Mouse (Mus musculus): Measurements from ENCODE around the gene Tmem45a2. TPM values are rescaled to one million over a fixed set of nuclear protein-coding genes. Genes with fewer than 3 reads are reported as not detected.

The Tmem45a2 gene
- total RNA-seq, 1 experiment from 2014 or later = 0.30 TPM

Other genes starting within 250 kb of the Tmem45a2 start
- not detected in 2 replicates for gene Tmem45a, start 185.2 kb downstream of the Tmem45a2 start, total RNA-seq (2017)
- not detected in 2 replicates for gene Lnp1, start 143.3 kb downstream of the Tmem45a2 start, total RNA-seq (2017)
- 63.8 and 67.7 TPM in 2 replicates for gene Tomm70a, start 50.3 kb upstream of the Tmem45a2 start, total RNA-seq (2017)
- 31.5 and 38.8 TPM in 2 replicates for gene Nit2, start 96.0 kb upstream of the Tmem45a2 start, total RNA-seq (2017)
- gene Tbc1d23, start 160.1 kb upstream of the Tmem45a2 start, total RNA-seq (2017) = 47.8 and 74.7 TPM in 2 replicates
- not detected in 2 replicates for gene Tmem30c, start 221.5 kb upstream of the Tmem45a2 start, total RNA-seq (2017)

Data from hematopoietic stem cell, adult 5-6 weeks (primary cell).